Comparison of ENCODE assay signal across 8 mouse cellular contexts in genomic region chr19:4943253-4943588, GRCm38 (mm10). TPM values are rescaled to one million over a fixed set of nuclear protein-coding genes. Genes with fewer than 3 reads are reported as not detected.
DNase-seq lines count a peak whose midpoint lies in the region; ATAC-seq and TF ChIP-seq lines count a peak whose summit lies in the region.

No protein-coding gene starts in this region.

- no peak for TF ChIP-seq EP300 in lung, postnatal 0 days (IDR thresholded peaks at IDR 0.05)

- 11% methylated on average over 13 of the region's 13 CpGs for WGBS in heart, embryonic 14.5 days
- WGBS in lung, postnatal 0 days: 2% methylated on average over 13 of the region's 13 CpGs

- no peaks in the 10 kb centered on the region for H3K36me3 ChIP-seq in heart, embryonic 14.5 days (ENCODE audit: control insufficient read depth, insufficient read depth, low read length)
- H3K36me3 ChIP-seq in lung, postnatal 0 days (ENCODE audit: insufficient read depth, low read length): no peaks in the 10 kb centered on the region

- no peaks in the 10 kb centered on the region for H3K9me3 ChIP-seq in heart, embryonic 14.5 days (ENCODE audit: control insufficient read depth, low read length)
- no peaks in the 10 kb centered on the region for H3K9me3 ChIP-seq in lung, postnatal 0 days (ENCODE audit: low read length)

- H3K4me1 ChIP-seq in heart, embryonic 14.5 days (ENCODE audit: control insufficient read depth in 2 of 2, insufficient read depth in 2 of 2, low read length in 2 of 2): peaks cover 7 to 15% of the 10 kb centered on the region in 2 experiments
- H3K4me1 ChIP-seq in lung, postnatal 0 days (ENCODE audit: insufficient read depth, low read depth, low read length): peaks cover 6% of the 10 kb centered on the region; the same call in 1 of the 2 replicates

- peak overlapping the region; percentile 55 to 61 for H3K4me3 ChIP-seq in heart, embryonic 14.5 days (ENCODE audit: control insufficient read depth in 1 of 2, insufficient read depth in 1 of 2, low read depth in 1 of 2, low read length in 2 of 2)
- peak overlapping the region; percentile 59 for H3K4me3 ChIP-seq in lung, postnatal 0 days (ENCODE audit: low read depth, low read length)

- CTCF ChIA-PET in Patski (lab: Charles Lee): no interaction called here

- peak overlapping the region; percentile 60; the same call in 1 of the 2 replicates for H3K9ac ChIP-seq in heart, embryonic 14.5 days (ENCODE audit: low read length)
- H3K9ac ChIP-seq in lung, postnatal 0 days (replicated peaks; ENCODE audit: low read depth): peak overlapping the region; percentile 19; the same call in 1 of the 2 replicates

- no peak for DNase-seq in heart, adult 8-10 months (ENCODE audit: low spot score)
- no peak for DNase-seq in Patski (ENCODE audit: low read depth, low spot score)
- peak; percentile 7 to 12 for DNase-seq in heart, postnatal 14 days
- peak; percentile 84 for DNase-seq in lung, postnatal 0 days (ENCODE audit: low spot score)
- DNase-seq in thymus, postnatal 14 days: no peak
- DNase-seq in layer of hippocampus, adult 11-12 months (ENCODE audit: low spot score): no peak
- no peak for DNase-seq in frontal cortex, postnatal 36 days (ENCODE audit: low spot score in 2 of 2)

- H3K27ac ChIP-seq in heart, embryonic 14.5 days (replicated peaks in 1 of 2; ENCODE audit: control insufficient read depth in 1 of 2, insufficient read depth in 1 of 2, low read depth in 2 of 2, low read length in 2 of 2): no peak overlapping the region
- no peak overlapping the region for H3K27ac ChIP-seq in lung, postnatal 0 days (ENCODE audit: low read length)

- H3K4me2 ChIP-seq in heart, embryonic 14.5 days (ENCODE audit: low read length): peak overlapping the region; percentile 95
- H3K4me2 ChIP-seq in lung, postnatal 0 days (replicated peaks; ENCODE audit: low read depth, low read length): peak overlapping the region; percentile 86

- intact Hi-C loops in heart, postnatal 14 days (cut with DNase I): no loop called here

- TF ChIP-seq CTCF in Patski (IDR thresholded peaks at IDR 0.05): no peak
- no peak for TF ChIP-seq CTCF in lung, postnatal 0 days (IDR thresholded peaks at IDR 0.05)

- in situ Hi-C loops in Patski (cut with MboI; ENCODE audit: low pct_unique_long_range_greater_than_20kb): no loop called here

- POLR2A ChIA-PET in Patski (lab: Charles Lee): no interaction called here

- no peak for ATAC-seq in heart, embryonic 14.5 days (ENCODE audit: insufficient number of reproducible peaks, insufficient read depth, low FRiP score, low read depth)
- peak; percentile 36 for ATAC-seq in Patski
- peak; percentile 75 for ATAC-seq in lung, postnatal 0 days

- peaks cover 21% of the 10 kb centered on the region for H3K27me3 ChIP-seq in heart, embryonic 14.5 days (ENCODE audit: control insufficient read depth, insufficient read depth, low read length)
- no peaks in the 10 kb centered on the region for H3K27me3 ChIP-seq in Patski
- no peaks in the 10 kb centered on the region for H3K27me3 ChIP-seq in lung, postnatal 0 days (replicated peaks; ENCODE audit: insufficient read depth, low read length)

RNA-seq across cellular contexts. Expression of gene Peli3, which starts 0.3 kb away (rescaled TPM):
- 0.51 and 0.81 TPM in 2 replicates for polyA plus RNA-seq in heart, embryonic 14.5 days (2014; fragmentation: Nextera tagmentation; extraction: Ambion mirVana)
- 1 to 10 TPM; 3.8 to 7.6 (median 5.2) TPM for total RNA-seq in heart, adult 8-10 months (2022)
- polyA plus RNA-seq in Patski (2021): 7.4 TPM
- total RNA-seq in heart, postnatal 14 days (2021): 1 to 10 TPM in 1 of 2 experiments, under 1 TPM in 1; 0.73 to 1.1 TPM
- 0.85 and 1.8 TPM in 2 replicates for polyA plus RNA-seq in lung, postnatal 0 days (2015; fragmentation: Nextera tagmentation; extraction: Ambion mirVana)

RNA-seq across cellular contexts. Expression of gene Dpp3, which starts 15.1 kb away (rescaled TPM):
- 60.8 and 71.8 TPM in 2 replicates for polyA plus RNA-seq in heart, embryonic 14.5 days (2014; fragmentation: Nextera tagmentation; extraction: Ambion mirVana)
- 10 to 100 TPM; 17.0 to 20.0 (median 18.3) TPM for total RNA-seq in heart, adult 8-10 months (2022)
- polyA plus RNA-seq in Patski (2021): 91.0 TPM
- total RNA-seq in heart, postnatal 14 days (2021): 10 to 100 TPM; 25.4 to 26.0 TPM
- 47.6 and 47.7 TPM in 2 replicates for polyA plus RNA-seq in lung, postnatal 0 days (2015; fragmentation: Nextera tagmentation; extraction: Ambion mirVana)

RNA-seq across cellular contexts. Expression of gene Mrpl11, which starts 18.7 kb away (rescaled TPM):
- 110 and 111 TPM in 2 replicates for polyA plus RNA-seq in heart, embryonic 14.5 days (2014; fragmentation: Nextera tagmentation; extraction: Ambion mirVana)
- total RNA-seq in heart, adult 8-10 months (2022): 10 to 100 TPM; 62.8 to 74.0 (median 69.9) TPM
- 106 TPM for polyA plus RNA-seq in Patski (2021)
- total RNA-seq in heart, postnatal 14 days (2021): 10 to 100 TPM; 54.4 to 59.0 TPM
- polyA plus RNA-seq in lung, postnatal 0 days (2015; fragmentation: Nextera tagmentation; extraction: Ambion mirVana): 52.1 and 55.1 TPM in 2 replicates

RNA-seq across cellular contexts. Expression of gene Bbs1, which starts 36.8 kb away (rescaled TPM):
- polyA plus RNA-seq in heart, embryonic 14.5 days (2014; fragmentation: Nextera tagmentation; extraction: Ambion mirVana): 1.5 and 2.4 TPM in 2 replicates
- 1 to 10 TPM; 2.6 to 3.2 (median 2.9) TPM for total RNA-seq in heart, adult 8-10 months (2022)
- 20.3 TPM for polyA plus RNA-seq in Patski (2021)
- 1 to 10 TPM; 3.3 to 3.9 TPM for total RNA-seq in heart, postnatal 14 days (2021)
- 1.6 and 1.9 TPM in 2 replicates for polyA plus RNA-seq in lung, postnatal 0 days (2015; fragmentation: Nextera tagmentation; extraction: Ambion mirVana)

RNA-seq across cellular contexts. Expression of gene Npas4, which starts 46.9 kb away (rescaled TPM):
- polyA plus RNA-seq in heart, embryonic 14.5 days (2014; fragmentation: Nextera tagmentation; extraction: Ambion mirVana): 0.18 TPM in 1 of 2 replicates, not detected in the other
- under 1 TPM in 1 of 4 experiments, not detected in 3; 0.08 TPM for total RNA-seq in heart, adult 8-10 months (2022)
- 0.18 TPM for polyA plus RNA-seq in Patski (2021)
- not detected for total RNA-seq in heart, postnatal 14 days (2021)
- 0.04 TPM in 1 of 2 replicates, not detected in the other for polyA plus RNA-seq in lung, postnatal 0 days (2015; fragmentation: Nextera tagmentation; extraction: Ambion mirVana)

Comparison
In these comparisons a context has a peak if more than half of its experiments do, and no peak if none do; other contexts are left out.
1. DNase-seq: peak in heart, postnatal 14 days (2 of 2) and lung, postnatal 0 days (single experiment); none in heart, adult 8-10 months (single experiment), Patski (single experiment), thymus, postnatal 14 days (single experiment), layer of hippocampus, adult 11-12 months (single experiment) and frontal cortex, postnatal 36 days (0 of 2).